Mouse (Mus musculus) layer of hippocampus, postnatal 10 days (tissue): ENCODE results near the gene Prss22. TPM values are rescaled to one million over a fixed set of nuclear protein-coding genes. Genes with fewer than 3 reads are reported as not detected.
"Not testable (repeated sequence)": the region's sequence is repeated elsewhere in the genome, so short reads cannot be mapped to it uniquely, and the experiment has no call there.

Source experiments
- DNase-seq, 2 experiments: peaks; one replicate each; pipeline ENCODE4 v3.0.0; 2021; ENCODE audit warnings: low spot score in 2 of 2
- total RNA-seq, 2 experiments: library from RNA; stranded (reverse); gene quantifications; 2 replicates each; pipeline ENCODE4 v1.2.3; 2021

Prss22 gene
- total RNA-seq, 2 experiments from 2014 or later = not detected

- DNase-seq = no peak
Measured at GRCm38 (mm10) chr17:23998383-23998782, 483 bp upstream of the Prss22 start.

GRCm38 (mm10) chr17:23995421-23995820 lies 2.5 kb downstream of the Prss22 start:
- DNase-seq = no peak

GRCm38 (mm10) chr17:23994667-23995066 lies 3.2 kb downstream of the Prss22 start:
- no peak for DNase-seq

DNA sequence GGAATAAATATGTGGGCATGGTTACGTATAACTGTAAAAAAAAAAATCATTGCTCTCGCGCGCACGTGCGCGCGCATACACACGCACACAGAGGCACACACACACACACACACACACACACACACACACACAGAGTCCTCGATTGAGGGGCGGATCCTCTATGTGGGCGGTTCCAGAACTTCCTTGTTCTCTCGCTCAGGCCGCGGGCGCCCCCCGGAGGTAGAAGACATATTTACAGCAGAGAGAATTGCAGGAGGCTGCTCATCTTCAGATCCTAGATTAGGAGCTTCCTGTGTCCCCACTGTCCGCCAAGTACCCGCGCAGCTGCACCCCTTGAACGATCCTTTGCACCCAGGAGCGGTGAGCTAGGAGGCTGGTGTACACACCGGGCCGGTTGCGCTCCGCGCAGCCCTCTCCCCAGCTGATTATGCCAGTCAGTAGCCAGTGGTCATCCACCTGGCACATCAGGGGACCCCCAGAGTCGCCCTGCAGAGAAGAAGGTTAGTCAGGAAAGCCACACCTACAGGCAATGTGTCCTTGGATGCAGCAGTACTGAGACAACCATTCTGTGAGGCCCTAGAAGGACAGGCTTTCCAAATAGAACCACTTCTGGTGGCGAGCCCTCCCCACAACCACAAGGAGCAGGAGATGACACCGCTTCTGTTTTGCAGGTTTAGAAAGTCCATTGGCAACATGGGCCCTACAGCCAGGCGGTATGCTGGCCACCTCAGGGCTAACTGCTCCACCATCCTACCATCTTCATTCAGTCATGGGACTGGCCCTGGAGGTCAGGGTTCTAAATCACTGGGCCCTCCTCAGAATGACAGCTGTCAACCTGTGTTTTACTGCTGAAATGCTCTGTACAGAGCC lies 4.1 kb downstream of the Prss22 start:
- DNase-seq = peak; percentile 97 to 98

DNA sequence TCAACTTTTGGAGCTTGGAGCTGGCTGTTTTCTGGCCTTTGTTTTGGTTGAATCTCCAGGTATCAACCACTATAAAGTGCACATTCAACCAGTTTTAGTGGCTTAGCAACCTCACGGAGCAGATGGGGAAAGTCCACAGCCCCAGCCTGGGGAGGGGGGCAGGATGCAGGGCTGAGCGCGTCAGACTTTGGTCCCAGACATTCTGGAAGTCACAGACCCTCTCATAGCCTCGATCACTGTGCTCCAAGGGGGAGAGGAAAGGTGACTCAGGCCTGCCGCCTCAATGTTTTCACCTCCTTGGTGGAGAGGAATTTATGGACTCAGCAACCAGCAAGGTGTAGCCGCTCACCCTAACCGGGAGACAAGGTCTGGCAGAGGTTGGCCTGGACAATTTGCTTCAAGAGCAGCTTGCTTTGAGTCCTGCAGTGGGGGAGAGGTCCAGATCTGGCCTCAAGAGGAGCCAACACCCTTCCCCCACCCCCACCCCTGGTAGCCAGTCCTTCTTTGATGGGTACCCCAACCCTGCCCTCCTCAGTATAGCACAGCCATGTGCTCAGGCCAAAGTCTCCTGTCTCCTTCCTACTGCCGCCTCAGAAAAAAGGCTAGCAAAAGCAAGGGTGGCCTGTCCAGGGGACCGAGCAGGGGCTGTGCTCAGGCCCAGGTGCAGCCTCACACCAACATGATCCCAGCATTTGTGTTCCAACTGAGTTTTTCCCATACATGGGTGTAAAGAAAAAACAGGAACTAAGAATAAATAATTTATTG lies 4.9 kb downstream of the Prss22 start:
- peak in 1 of 2 experiments; percentile 24 for DNase-seq

DNA sequence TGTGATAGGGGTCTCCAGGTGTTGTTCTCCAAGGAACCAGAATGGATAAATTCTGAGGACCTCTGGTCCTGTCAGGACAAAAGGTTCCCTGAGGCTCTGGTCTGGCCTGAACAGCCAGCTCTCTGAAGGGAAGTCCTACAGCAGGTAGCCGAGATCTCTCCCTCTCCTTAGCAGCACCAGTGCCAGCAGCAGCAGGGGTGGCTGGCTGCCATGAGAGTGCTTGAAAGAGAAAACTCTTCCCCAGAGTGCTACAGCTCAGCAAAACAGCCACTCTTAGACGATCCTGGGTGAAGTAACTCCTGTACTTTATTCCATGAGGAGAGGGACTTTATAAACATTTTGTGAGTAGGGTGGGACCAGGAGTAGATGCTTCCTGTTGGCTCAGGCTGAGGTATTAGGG lies 8.1 kb downstream of the Prss22 start:
- no peak for DNase-seq

DNA sequence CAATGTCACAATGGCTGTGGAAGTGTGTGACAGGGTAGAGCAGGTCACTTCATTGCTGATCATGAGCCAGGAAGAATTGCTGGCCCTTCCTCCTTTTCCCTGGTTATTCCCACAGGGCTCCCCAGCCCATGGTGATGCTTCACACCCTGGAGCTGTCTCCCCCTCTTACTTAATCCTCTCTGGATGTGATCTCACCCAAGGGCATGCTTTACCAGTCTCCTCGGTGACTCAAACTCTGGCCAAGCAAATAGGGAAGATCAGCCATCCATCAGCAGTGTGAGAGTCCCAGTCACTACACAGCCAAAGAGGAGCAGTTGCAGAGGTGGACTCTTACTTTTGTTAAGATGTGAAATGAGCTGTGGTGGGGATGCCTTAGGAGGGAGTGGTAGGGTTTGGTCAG lies 12.9 kb downstream of the Prss22 start:
- DNase-seq = no peak

DNA sequence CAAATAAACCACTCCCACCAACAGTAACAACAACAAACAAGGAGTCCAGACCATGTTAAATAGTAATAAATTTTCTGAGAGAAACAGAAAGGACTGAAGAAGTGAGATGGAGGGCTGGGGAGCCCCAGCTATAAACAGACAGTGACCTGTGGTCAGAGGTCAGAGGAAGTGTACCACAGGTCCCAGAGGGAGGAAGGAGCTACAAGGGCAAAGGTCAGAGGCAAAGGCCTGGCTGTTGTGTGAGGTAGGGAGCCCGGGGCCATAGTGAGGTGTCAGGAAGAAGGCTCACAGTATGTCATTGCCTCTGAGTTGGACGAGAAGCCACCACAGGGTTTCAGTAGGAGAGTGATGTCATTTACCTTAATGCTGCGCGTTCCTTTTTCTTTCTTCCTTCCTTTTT lies 15.0 kb downstream of the Prss22 start:
- no peak for DNase-seq

DNA sequence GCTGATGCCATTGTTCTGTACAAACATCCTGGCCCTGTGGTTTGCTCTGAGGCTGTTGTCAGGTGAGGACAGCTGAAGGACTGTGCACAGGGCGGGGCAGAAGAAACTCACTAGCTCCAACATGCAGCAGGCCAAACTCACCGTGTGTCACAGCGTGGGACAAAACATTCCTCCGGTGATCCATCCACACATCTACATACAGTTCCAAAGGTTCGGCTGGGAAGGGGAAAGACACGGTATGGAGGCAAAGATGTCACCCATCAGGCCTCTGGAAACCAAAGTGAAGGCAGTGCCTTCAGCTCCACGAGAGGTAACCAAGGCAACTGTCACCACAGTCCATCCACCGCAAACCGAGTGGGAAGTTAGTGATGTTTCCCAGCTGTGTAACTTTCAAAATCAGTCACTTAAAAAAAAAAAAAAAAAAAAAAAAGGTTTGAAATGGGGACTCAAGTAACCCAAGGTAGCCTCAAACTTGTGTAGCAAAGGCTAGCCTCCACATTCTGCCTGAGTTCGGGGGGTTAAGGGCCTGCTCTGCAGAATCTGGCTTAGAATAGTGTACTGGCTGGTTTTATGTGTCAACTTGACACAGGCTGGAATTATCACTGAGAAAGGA lies 17.5 kb downstream of the Prss22 start, which contains the start of gene Prss30:
Gene Prss30 (minus strand): TSS at position 270 of the 613 bp plus-strand sequence.
- no peak for DNase-seq

DNA sequence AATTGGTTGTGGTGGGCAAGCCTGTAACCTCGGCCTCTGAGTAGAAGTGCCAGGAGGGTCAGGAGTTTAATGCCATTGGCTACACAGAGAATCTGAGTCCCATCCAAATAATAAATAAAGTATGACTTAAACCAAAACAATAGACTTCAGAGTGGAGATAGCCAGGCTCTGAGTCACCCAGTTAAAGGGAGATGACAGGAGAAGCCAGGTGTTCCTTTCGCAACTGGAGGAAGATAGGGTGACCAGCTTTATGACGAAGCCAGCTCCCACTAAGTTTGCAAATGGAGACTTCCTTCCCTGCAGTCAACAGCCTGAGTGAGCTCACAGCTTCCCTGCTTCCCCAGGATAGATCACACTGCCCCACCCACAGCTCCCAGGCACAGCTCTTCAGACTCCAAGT lies 18.4 kb downstream of the Prss22 start:
- DNase-seq = no peak

GRCm38 (mm10) chr17:23976665-23977064 lies 21.2 kb downstream of the Prss22 start:
- no peak for DNase-seq

GRCm38 (mm10) chr17:23971315-23971714 lies 26.6 kb downstream of the Prss22 start:
- DNase-seq = no peak

DNA sequence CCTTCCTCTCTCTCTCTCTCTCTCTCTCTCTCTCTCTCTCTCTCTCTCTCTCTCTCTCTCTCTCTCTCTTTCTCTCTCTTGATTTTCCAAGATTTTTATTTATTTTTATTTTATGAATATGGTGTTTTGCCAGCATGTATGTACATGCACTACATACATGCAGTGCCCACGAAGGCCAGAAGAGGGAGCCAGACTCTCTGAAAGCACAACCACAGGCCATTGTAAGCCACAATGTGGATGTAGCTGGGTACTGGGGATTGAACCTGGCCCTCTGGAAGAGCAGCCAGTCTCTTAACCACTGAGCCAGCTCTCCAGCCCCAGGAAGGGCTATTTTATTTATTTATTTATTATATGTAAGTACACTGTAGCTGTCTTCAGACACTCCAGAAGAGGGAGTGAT lies 28.7 kb downstream of the Prss22 start:
- DNase-seq = peak; percentile 69 to 76

DNA sequence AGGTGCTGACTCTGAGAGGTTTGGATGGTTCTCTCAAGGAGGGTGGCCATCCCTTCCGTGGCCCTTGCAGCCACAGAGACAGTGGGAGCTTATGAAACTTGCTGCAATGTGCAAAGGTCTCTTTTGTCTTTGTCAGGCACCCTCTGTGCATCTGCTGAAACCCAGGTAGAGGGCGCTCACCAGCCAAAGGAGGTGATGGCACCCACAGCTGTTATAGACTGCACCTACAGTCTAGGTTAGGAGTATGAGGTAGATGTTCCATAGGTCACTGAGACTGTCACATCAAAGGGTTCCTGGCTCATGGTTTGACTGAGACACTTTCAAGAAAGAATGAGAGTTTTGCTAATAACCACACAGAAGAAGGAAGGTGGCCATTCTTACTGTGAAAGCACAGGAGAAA lies 29.1 kb downstream of the Prss22 start:
- no peak for DNase-seq

DNA sequence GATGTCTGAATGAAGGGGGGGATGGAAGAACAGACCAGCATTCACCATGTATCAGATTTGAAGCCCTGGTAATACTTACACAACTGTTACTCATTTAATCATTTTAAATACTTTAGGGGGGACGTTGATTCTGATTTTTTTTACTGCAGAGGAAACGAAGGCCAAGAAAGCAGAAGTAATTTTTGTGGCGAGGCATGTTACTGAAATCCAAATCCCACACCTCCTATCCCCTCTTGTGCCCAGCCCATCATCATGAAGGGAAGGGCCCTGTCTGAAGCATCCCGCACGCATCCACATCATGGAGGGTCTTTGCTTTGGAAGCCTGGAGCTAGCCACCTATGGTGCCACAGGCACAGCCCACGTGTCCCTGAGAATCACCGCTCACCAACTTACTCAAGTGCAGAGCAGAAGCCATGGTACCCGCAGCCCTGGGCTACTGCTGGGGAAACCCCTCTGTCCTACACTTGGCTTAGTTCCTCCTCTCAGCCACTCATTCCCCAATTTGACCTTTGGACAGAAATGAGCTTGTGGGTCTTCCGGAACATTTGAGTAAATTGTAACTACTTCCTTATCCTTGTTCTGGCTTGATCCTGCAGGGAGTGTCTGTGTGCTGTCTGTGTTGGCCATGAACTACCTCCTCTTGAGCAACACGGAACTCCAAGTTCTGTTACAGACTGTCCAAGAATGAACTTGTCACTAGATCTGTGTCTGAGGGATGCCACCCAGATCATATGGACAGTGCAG lies 31.1 kb downstream of the Prss22 start:
- DNase-seq = no peak

GRCm38 (mm10) chr17:23965805-23966425 lies 32.0 kb downstream of the Prss22 start:
- DNase-seq = peak; percentile 17 to 21

- DNase-seq = no peak
Measured at GRCm38 (mm10) chr17:23961573-23962122, 36.3 kb downstream of the Prss22 start.

GRCm38 (mm10) chr17:23960084-23960738 lies 37.7 kb downstream of the Prss22 start:
- peak; percentile 88 to 91 for DNase-seq

- no peak for DNase-seq
Measured at GRCm38 (mm10) chr17:23955174-23955573, 42.7 kb downstream of the Prss22 start, which contains the start of gene Sbpl. Gene Sbpl (minus strand): TSS chr17:23955274.

GRCm38 (mm10) chr17:23950828-23951227 lies 47.1 kb downstream of the Prss22 start:
- DNase-seq = not testable (repeated sequence)
